Mouse (Mus musculus): ENCODE data around the gene 1700057G04Rik. TPM values are rescaled to one million over a fixed set of nuclear protein-coding genes. Genes with fewer than 3 reads are reported as not detected.

Gene 1700057G04Rik
- polyA plus RNA-seq, 1 experiment from 2014 or later = not detected

- DNase-seq (ENCODE audit: low spot score, missing footprints) = no peak
- Histone ChIP-seq H3K9ac (ENCODE audit: low read length) (no peak overlapping the region), H3K27me3 (ENCODE audit: control insufficient read depth, insufficient read depth, low read length) (no peaks in the 10 kb centered on the region), H3K4me1 (ENCODE audit: control insufficient read depth, insufficient read depth, low read length) (no peaks in the 10 kb centered on the region), H3K36me3 (ENCODE audit: control insufficient read depth, insufficient read depth, low read length) (0 out of 2 replicates have a peak, but pooled peaks cover 3% of the 10 kb centered on the region), H3K4me2 (no peak overlapping the region), H3K27ac (ENCODE audit: low read depth, low read length) (no peak overlapping the region), H3K4me3 (ENCODE audit: low read depth, low read length) (no peak overlapping the region), H3K9me3 (ENCODE audit: control insufficient read depth, low read length) (no peaks in the 10 kb centered on the region)
- WGBS = 81% methylated on average over 6 of the region's 6 CpGs
- ATAC-seq (ENCODE audit: low FRiP score) = peak; percentile 33; the same call in 1 of the 2 replicates
These were observed 35.0 kb upstream of the 1700057G04Rik start for GRCm38 (mm10) chr9:92273956-92274762.

- ATAC-seq (ENCODE audit: low FRiP score) = no peak
- no peak within 1 kb of the TSS for H3K4me2 ChIP-seq
- no peak within 1 kb of the TSS for H3K4me3 ChIP-seq (ENCODE audit: low read depth, low read length)
- H3K4me1 ChIP-seq (ENCODE audit: control insufficient read depth, insufficient read depth, low read length) = no peaks in the 10 kb centered on the region
- H3K9ac ChIP-seq (ENCODE audit: low read length) = no peak within 1 kb of the TSS
- no peak for DNase-seq (ENCODE audit: low spot score, missing footprints)
- 81% methylated on average over 9 of the region's 9 CpGs for WGBS
- H3K27me3 ChIP-seq (ENCODE audit: control insufficient read depth, insufficient read depth, low read length) = no peaks in the 10 kb centered on the region
- H3K27ac ChIP-seq (ENCODE audit: low read depth, low read length) = no peak within 1 kb of the TSS
- H3K36me3 ChIP-seq (ENCODE audit: control insufficient read depth, insufficient read depth, low read length) = no peaks in the 10 kb centered on the region
- no peaks in the 10 kb centered on the region for H3K9me3 ChIP-seq (ENCODE audit: control insufficient read depth, low read length)
These were observed 33.5 kb upstream of the 1700057G04Rik start, which contains the start of gene Plscr2 for GRCm38 (mm10) chr9:92275486-92276207. Plscr2 (plus strand) TSS chr9:92275602.

DNA sequence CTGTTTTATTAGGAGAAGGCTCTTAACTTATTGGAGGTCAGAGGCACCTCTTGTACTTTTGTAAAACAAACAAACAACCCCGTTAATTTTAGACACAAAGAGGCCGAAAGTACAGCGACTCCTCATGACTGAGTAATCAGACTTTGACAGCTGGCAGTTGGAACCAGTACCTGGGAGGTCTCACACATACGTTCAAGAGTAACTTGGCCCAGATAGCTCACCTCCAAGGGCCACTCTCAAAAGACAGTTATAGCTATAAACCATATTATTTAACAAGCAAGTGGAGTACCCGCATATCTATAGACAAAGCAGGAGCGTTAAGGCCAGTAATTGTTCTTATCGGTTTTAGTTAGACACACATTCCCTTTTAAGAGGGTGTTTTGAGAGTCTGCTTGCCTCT lies 32.8 kb upstream of the 1700057G04Rik start:
- no peak overlapping the region for H3K4me3 ChIP-seq (ENCODE audit: low read depth, low read length)
- H3K36me3 ChIP-seq (ENCODE audit: control insufficient read depth, insufficient read depth, low read length) = no peaks in the 10 kb centered on the region
- H3K27ac ChIP-seq (ENCODE audit: low read depth, low read length) = no peak overlapping the region
- no peaks in the 10 kb centered on the region for H3K4me1 ChIP-seq (ENCODE audit: control insufficient read depth, insufficient read depth, low read length)
- no peak overlapping the region for H3K4me2 ChIP-seq
- WGBS = 84% methylated on average over 7 of the region's 7 CpGs
- no peaks in the 10 kb centered on the region for H3K27me3 ChIP-seq (ENCODE audit: control insufficient read depth, insufficient read depth, low read length)
- no peak overlapping the region for H3K9ac ChIP-seq (ENCODE audit: low read length)
- ATAC-seq (ENCODE audit: low FRiP score) (no peak), DNase-seq (ENCODE audit: low spot score, missing footprints) (no peak)
- H3K9me3 ChIP-seq (ENCODE audit: control insufficient read depth, low read length) = no peaks in the 10 kb centered on the region

DNA sequence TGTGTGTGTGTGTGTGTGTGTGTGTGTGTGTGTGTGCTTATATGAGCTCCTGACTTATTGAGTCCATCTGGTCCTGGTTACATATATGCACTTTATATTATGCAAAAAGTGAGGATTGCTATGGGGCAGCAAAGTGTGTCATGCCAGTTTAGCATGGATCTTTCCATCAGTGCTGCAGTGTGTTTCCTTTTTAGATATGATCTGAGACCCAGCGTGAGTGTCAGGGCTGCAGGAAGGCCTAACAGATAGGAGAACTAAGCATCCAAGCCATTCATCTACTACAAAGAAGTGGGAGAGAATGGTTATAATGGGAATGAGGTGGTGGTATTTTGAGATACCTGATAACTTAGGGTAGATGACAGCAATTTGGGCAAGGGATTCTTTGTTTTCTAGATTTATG lies 29.1 kb upstream of the 1700057G04Rik start:
- 93% methylated on average over 1 of the region's 1 CpGs for WGBS
- no peak for ATAC-seq (ENCODE audit: low FRiP score)
- Histone ChIP-seq H3K36me3 (ENCODE audit: control insufficient read depth, insufficient read depth, low read length) (no peaks in the 10 kb centered on the region), H3K27me3 (ENCODE audit: control insufficient read depth, insufficient read depth, low read length) (no peaks in the 10 kb centered on the region), H3K4me1 (ENCODE audit: control insufficient read depth, insufficient read depth, low read length) (no peaks in the 10 kb centered on the region), H3K9ac (ENCODE audit: low read length) (no peak overlapping the region), H3K4me3 (ENCODE audit: low read depth, low read length) (no peak overlapping the region), H3K27ac (ENCODE audit: low read depth, low read length) (no peak overlapping the region), H3K9me3 (ENCODE audit: control insufficient read depth, low read length) (no peaks in the 10 kb centered on the region), H3K4me2 (no peak overlapping the region)
- DNase-seq (ENCODE audit: low spot score, missing footprints) = no peak

DNA sequence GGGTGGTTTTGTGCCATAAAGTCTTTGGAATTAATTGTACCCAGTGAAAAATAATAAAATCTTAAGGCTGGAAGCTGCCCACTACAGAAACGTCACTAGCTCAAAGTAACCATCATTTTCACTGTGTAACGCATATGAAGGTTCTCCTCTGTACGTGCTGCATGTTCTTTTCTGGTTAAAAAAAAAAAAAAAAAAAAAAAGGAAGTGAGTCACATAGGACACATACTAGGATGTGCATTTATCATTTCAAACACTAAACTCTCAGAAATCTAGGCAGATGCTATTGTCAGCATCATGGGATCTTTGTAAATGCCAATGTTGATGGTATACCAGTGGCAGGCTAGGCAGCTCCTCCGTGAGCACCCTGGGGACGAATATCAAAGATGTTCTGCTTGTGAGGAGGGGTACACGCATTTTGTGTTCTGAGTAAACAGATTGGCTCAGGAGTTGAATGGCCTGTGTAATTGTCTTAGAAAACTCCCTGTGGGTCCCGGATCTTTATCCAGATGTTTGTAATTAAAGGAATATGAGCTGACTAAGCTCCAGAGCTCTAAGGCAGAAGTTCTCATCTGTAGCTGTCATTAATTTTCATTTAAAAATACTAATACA lies 26.5 kb upstream of the 1700057G04Rik start:
- no peaks in the 10 kb centered on the region for H3K9me3 ChIP-seq (ENCODE audit: control insufficient read depth, low read length)
- 44% methylated on average over 7 of the region's 7 CpGs for WGBS

GRCm38 (mm10) chr9:92289675-92290074 lies 19.5 kb upstream of the 1700057G04Rik start:
- 76% methylated on average over 3 of the region's 3 CpGs for WGBS
- Histone ChIP-seq H3K27ac (ENCODE audit: low read depth, low read length) (no peak overlapping the region), H3K36me3 (ENCODE audit: control insufficient read depth, insufficient read depth, low read length) (no peaks in the 10 kb centered on the region), H3K9me3 (ENCODE audit: control insufficient read depth, low read length) (no peaks in the 10 kb centered on the region), H3K27me3 (ENCODE audit: control insufficient read depth, insufficient read depth, low read length) (no peaks in the 10 kb centered on the region), H3K4me1 (ENCODE audit: control insufficient read depth, insufficient read depth, low read length) (no peaks in the 10 kb centered on the region), H3K4me3 (ENCODE audit: low read depth, low read length) (no peak overlapping the region), H3K4me2 (no peak overlapping the region), H3K9ac (ENCODE audit: low read length) (no peak overlapping the region)
- ATAC-seq (ENCODE audit: low FRiP score) (no peak), DNase-seq (ENCODE audit: low spot score, missing footprints) (no peak)

More for the DNA sequence above, 26.5 kb upstream of the 1700057G04Rik start:
- no peaks in the 10 kb centered on the region for H3K27me3 ChIP-seq (ENCODE audit: control insufficient read depth, insufficient read depth, low read length)
- H3K27ac ChIP-seq (ENCODE audit: low read depth, low read length) = no peak overlapping the region
- no peak overlapping the region for H3K4me2 ChIP-seq
- ATAC-seq (ENCODE audit: low FRiP score) = peak; percentile 40; the same call in 1 of the 2 replicates
- no peaks in the 10 kb centered on the region for H3K4me1 ChIP-seq (ENCODE audit: control insufficient read depth, insufficient read depth, low read length)
- H3K36me3 ChIP-seq (ENCODE audit: control insufficient read depth, insufficient read depth, low read length) = no peaks in the 10 kb centered on the region
- H3K9ac ChIP-seq (ENCODE audit: low read length) = no peak overlapping the region
- H3K4me3 ChIP-seq (ENCODE audit: low read depth, low read length) = no peak overlapping the region
- DNase-seq (ENCODE audit: low spot score, missing footprints) = no peak

DNA sequence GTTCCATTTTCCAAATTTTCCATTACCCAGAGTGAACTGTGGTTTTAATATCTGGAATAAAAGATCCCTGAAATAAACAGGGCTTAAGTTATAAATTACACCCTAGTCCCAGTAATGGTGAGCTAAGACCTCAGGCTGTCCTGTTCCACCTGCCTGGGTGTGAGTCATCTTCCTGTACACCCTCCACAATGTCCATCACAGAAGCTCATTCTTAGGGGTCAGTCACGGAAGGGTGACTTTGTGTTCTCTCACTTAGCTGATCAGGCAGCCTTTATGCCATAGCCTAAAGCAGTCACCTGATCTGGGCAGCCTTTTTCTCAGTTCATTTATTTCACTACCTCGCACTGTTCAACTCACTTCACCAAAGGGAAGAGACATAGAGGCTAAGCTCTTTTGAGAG lies 17.0 kb upstream of the 1700057G04Rik start:
- DNase-seq (ENCODE audit: low spot score, missing footprints) = no peak
- ATAC-seq (ENCODE audit: low FRiP score) = no peak
- Histone ChIP-seq H3K9ac (ENCODE audit: low read length) (no peak overlapping the region), H3K27ac (ENCODE audit: low read depth, low read length) (no peak overlapping the region), H3K4me2 (no peak overlapping the region), H3K4me1 (ENCODE audit: control insufficient read depth, insufficient read depth, low read length) (no peaks in the 10 kb centered on the region), H3K27me3 (ENCODE audit: control insufficient read depth, insufficient read depth, low read length) (no peaks in the 10 kb centered on the region), H3K9me3 (ENCODE audit: control insufficient read depth, low read length) (no peaks in the 10 kb centered on the region), H3K4me3 (ENCODE audit: low read depth, low read length) (no peak overlapping the region), H3K36me3 (ENCODE audit: control insufficient read depth, insufficient read depth, low read length) (no peaks in the 10 kb centered on the region)
- 61% methylated on average over 2 of the region's 2 CpGs for WGBS

DNA sequence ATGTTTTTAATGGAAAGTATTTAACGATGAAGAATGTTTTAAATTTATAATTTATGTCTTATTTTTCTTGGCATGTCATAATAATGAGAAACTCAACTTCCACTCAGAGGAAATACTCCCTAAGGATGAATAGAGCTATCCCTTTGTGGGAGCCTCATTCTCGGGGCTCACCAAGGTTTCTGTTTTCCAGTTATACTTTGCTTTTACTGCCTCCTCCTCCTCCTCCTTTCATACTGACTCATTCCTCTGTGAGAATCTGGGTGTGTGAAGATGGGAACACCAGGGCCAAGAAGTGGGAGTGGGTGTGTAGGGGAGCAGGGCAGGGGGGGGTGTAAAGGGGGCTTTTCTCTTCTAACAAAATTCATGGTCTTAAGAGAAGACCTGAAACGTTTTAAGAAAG lies 16.3 kb upstream of the 1700057G04Rik start:
- H3K36me3 ChIP-seq (ENCODE audit: control insufficient read depth, insufficient read depth, low read length) = no peaks in the 10 kb centered on the region
- H3K27me3 ChIP-seq (ENCODE audit: control insufficient read depth, insufficient read depth, low read length) = no peaks in the 10 kb centered on the region
- no peak overlapping the region for H3K27ac ChIP-seq (ENCODE audit: low read depth, low read length)
- 77% methylated on average over 3 of the region's 3 CpGs for WGBS
- H3K9me3 ChIP-seq (ENCODE audit: control insufficient read depth, low read length) = no peaks in the 10 kb centered on the region
- H3K4me1 ChIP-seq (ENCODE audit: control insufficient read depth, insufficient read depth, low read length) = no peaks in the 10 kb centered on the region
- ATAC-seq (ENCODE audit: low FRiP score) (no peak), DNase-seq (ENCODE audit: low spot score, missing footprints) (no peak)
- H3K9ac ChIP-seq (ENCODE audit: low read length) = no peak overlapping the region
- no peak overlapping the region for H3K4me2 ChIP-seq
- H3K4me3 ChIP-seq (ENCODE audit: low read depth, low read length) = no peak overlapping the region

Data from midbrain, embryonic 11.5 days (tissue).